Mouse (Mus musculus): ENCODE measurements around the gene Txnrd1. TPM values are rescaled to one million over a fixed set of nuclear protein-coding genes. Genes with fewer than 3 reads are reported as not detected.

The Txnrd1 gene
- polyA plus RNA-seq, 1 experiment from 2014 or later: 98.3 TPM

DNA sequence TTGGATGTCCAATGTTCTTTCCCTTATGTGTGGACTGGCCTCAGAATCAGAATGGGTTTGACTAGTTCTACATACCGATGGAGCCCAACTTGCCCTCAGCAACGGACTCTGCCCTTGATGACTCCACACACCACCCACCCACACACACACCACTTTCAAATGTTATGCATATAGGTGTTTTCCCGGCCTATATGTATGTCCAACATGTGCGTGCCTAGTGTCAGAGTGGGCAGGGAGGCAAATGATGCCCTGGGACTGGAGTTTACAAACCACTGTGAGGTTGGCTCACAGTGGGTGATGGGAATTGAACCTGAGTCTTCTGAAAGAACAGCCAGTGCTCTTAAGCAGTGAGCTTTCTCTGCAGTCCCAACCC, 36.6 kb upstream of the Txnrd1 start:
- H3K36me3 ChIP-seq (ENCODE audit: control insufficient read depth, insufficient read depth, low read length): no peaks in the 10 kb centered on the region
- no peak overlapping the region for H3K4me2 ChIP-seq (replicated peaks; ENCODE audit: low read depth, low read length)
- H3K4me1 ChIP-seq (ENCODE audit: control insufficient read depth, insufficient read depth, low read length): peaks cover 18% of the 10 kb centered on the region
- no peaks in the 10 kb centered on the region for H3K9me3 ChIP-seq (ENCODE audit: control insufficient read depth, low read depth, low read length)
- no peak for ATAC-seq (ENCODE audit: insufficient number of reproducible peaks, insufficient read depth, low FRiP score, low read depth)
- H3K9ac ChIP-seq (replicated peaks; ENCODE audit: low read depth, low read length): no peak overlapping the region
- no peak overlapping the region for H3K4me3 ChIP-seq (ENCODE audit: low read depth, low read length)
- no peaks in the 10 kb centered on the region for H3K27me3 ChIP-seq (ENCODE audit: control insufficient read depth, insufficient read depth, low read length)
- H3K27ac ChIP-seq (ENCODE audit: low read length): no peak overlapping the region
- 90% methylated on average over 4 of the region's 4 CpGs for WGBS

DNA sequence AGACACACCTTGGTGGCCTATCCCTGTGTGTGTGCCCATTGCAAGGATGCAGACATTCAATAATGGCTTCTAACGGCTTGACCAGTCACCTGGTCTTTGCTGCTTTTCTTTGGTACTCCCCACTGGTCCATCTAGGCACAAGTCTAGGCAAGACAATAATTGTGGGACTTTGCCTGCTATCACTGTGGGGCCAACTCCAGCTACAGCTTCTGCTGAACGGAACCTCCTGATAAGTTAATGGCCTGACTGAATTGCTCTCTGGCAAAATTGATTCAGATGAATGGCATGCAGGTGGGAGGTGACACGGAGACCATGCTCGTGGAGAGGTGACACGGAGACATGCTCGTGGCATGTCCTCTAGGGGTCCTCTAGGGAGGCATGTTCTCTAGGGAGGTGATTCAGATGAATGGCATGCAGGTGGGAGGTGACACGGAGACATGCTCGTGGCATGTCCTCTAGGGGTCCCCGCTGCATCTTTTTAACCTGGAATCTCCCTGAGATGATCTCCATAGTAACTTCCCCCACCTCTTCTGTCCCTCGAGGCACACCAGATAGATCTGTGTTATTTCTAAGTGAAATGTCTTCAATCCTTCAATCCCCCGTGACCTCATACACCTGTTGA, 35.3 kb upstream of the Txnrd1 start:
- no peak overlapping the region for H3K4me3 ChIP-seq (ENCODE audit: low read depth, low read length)
- no peak overlapping the region for H3K4me2 ChIP-seq (replicated peaks; ENCODE audit: low read depth, low read length)
- H3K4me1 ChIP-seq (ENCODE audit: control insufficient read depth, insufficient read depth, low read length): peaks cover 18% of the 10 kb centered on the region
- WGBS: 41% methylated on average over 11 of the region's 11 CpGs
- H3K27me3 ChIP-seq (ENCODE audit: control insufficient read depth, insufficient read depth, low read length): no peaks in the 10 kb centered on the region
- no peak overlapping the region for H3K9ac ChIP-seq (replicated peaks; ENCODE audit: low read depth, low read length)
- no peaks in the 10 kb centered on the region for H3K9me3 ChIP-seq (ENCODE audit: control insufficient read depth, low read depth, low read length)
- no peak for ATAC-seq (ENCODE audit: insufficient number of reproducible peaks, insufficient read depth, low FRiP score, low read depth)
- no peak overlapping the region for H3K27ac ChIP-seq (ENCODE audit: low read length)
- no peaks in the 10 kb centered on the region for H3K36me3 ChIP-seq (ENCODE audit: control insufficient read depth, insufficient read depth, low read length)

DNA sequence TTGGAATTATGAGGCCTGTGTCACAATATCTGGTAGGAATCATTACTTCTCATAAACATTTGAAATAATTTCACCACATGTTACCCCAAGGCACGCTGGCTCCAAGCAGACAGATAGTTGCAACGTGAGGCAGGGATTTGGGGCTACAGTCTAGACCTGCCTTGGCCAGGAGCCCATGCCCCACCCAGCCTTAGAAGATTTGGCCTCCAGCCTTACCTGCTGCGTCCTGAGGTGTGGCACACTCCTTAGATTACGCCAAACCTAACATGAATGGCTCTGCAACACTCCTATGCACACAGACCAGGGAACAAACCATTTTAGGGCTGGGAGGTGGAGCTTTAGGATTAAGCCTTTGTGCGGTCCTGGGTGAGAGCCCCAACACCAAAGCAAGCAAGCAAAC, 33.7 kb upstream of the Txnrd1 start:
- Histone ChIP-seq H3K9me3 (ENCODE audit: control insufficient read depth, low read depth, low read length) (no peaks in the 10 kb centered on the region), H3K27ac (ENCODE audit: low read length) (no peak overlapping the region), H3K4me2 (replicated peaks; ENCODE audit: low read depth, low read length) (no peak overlapping the region), H3K4me1 (ENCODE audit: control insufficient read depth, insufficient read depth, low read length) (peaks cover 17% of the 10 kb centered on the region), H3K4me3 (ENCODE audit: low read depth, low read length) (no peak overlapping the region), H3K27me3 (ENCODE audit: control insufficient read depth, insufficient read depth, low read length) (no peaks in the 10 kb centered on the region), H3K9ac (replicated peaks; ENCODE audit: low read depth, low read length) (no peak overlapping the region), H3K36me3 (ENCODE audit: control insufficient read depth, insufficient read depth, low read length) (no peaks in the 10 kb centered on the region)
- ATAC-seq (ENCODE audit: insufficient number of reproducible peaks, insufficient read depth, low FRiP score, low read depth): no peak
- WGBS: 73% methylated on average over 5 of the region's 5 CpGs

DNA sequence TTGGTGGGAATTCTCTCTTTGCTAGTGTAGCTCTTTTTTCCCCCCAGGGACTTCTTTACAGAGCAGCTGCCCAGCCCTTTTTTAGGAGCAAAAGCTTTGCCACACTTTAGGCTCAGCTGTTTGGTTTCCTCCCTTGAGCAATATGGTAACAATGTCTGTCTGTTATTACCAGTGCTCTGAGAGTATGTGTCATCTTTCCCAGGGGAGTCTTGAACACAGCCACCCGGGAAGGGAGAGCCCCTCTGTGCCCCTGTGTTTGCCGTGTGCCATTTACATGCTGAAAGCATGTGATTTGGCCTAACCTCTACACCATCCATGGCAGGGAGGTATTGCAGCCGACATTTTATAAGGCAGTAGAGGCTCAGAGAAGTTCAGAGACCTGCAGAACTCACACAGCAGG, 29.4 kb upstream of the Txnrd1 start:
- Histone ChIP-seq H3K4me1 (ENCODE audit: control insufficient read depth, insufficient read depth, low read length) (0 out of 2 replicates have a peak, but pooled peaks cover 2% of the 10 kb centered on the region), H3K36me3 (ENCODE audit: control insufficient read depth, insufficient read depth, low read length) (no peaks in the 10 kb centered on the region), H3K4me2 (replicated peaks; ENCODE audit: low read depth, low read length) (no peak overlapping the region), H3K9ac (replicated peaks; ENCODE audit: low read depth, low read length) (no peak overlapping the region), H3K4me3 (ENCODE audit: low read depth, low read length) (no peak overlapping the region), H3K27ac (ENCODE audit: low read length) (no peak overlapping the region), H3K9me3 (ENCODE audit: control insufficient read depth, low read depth, low read length) (no peaks in the 10 kb centered on the region), H3K27me3 (ENCODE audit: control insufficient read depth, insufficient read depth, low read length) (no peaks in the 10 kb centered on the region)
- no peak for ATAC-seq (ENCODE audit: insufficient number of reproducible peaks, insufficient read depth, low FRiP score, low read depth)
- WGBS: 73% methylated on average over 3 of the region's 3 CpGs

DNA sequence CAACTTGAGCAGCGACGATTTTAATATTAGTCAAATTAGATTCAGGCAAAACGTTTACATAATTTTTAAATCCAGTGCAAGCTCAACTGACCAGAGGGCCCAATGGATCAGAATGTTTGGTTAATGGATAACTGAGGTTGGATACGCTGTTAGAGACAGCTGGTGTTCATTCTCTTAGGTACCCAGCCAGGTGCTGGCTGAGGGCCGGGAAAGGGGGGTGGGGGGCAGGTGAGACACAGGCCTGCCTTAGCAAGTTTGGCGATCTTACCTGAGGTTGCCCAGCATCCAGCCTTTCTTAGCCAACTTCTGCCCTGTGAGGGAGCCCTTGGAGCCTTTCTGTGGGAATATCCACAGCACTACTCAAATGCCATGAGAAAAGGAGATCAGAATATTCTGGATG, 28.6 kb upstream of the Txnrd1 start:
- Histone ChIP-seq H3K27ac (ENCODE audit: low read length) (no peak overlapping the region), H3K9ac (replicated peaks; ENCODE audit: low read depth, low read length) (no peak overlapping the region), H3K4me2 (replicated peaks; ENCODE audit: low read depth, low read length) (no peak overlapping the region), H3K36me3 (ENCODE audit: control insufficient read depth, insufficient read depth, low read length) (no peaks in the 10 kb centered on the region), H3K27me3 (ENCODE audit: control insufficient read depth, insufficient read depth, low read length) (no peaks in the 10 kb centered on the region), H3K4me1 (ENCODE audit: control insufficient read depth, insufficient read depth, low read length) (0 out of 2 replicates have a peak, but pooled peaks cover 2% of the 10 kb centered on the region), H3K9me3 (ENCODE audit: control insufficient read depth, low read depth, low read length) (no peaks in the 10 kb centered on the region), H3K4me3 (ENCODE audit: low read depth, low read length) (no peak overlapping the region)
- WGBS: 60% methylated on average over 6 of the region's 6 CpGs
- peak; percentile 46; the same call in 1 of the 2 replicates for ATAC-seq (ENCODE audit: insufficient number of reproducible peaks, insufficient read depth, low FRiP score, low read depth)

DNA sequence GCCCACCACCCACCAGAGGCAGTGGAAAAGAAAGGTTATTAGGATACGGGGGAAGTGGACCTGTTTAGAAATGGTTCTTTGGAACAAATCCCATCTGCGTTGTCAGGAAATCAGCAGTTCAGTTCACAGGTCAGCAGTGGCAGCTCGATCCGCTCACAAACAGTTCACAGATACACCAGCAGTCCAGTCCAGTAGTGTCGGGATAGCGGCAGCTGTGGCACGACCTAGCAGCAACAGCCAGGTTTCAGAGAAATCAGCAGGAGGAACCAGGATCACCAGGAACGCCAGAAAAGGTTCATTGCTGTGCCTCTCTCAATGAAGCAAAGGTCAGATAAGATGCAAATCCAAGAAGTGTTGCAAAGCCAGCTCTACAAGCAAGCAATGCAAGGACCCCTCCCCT, 27.3 kb upstream of the Txnrd1 start:
- H3K9me3 ChIP-seq (ENCODE audit: control insufficient read depth, low read depth, low read length): no peaks in the 10 kb centered on the region
- no peak for ATAC-seq (ENCODE audit: insufficient number of reproducible peaks, insufficient read depth, low FRiP score, low read depth)
- H3K4me3 ChIP-seq (ENCODE audit: low read depth, low read length): no peak overlapping the region
- H3K27ac ChIP-seq (ENCODE audit: low read length): no peak overlapping the region
- H3K4me1 ChIP-seq (ENCODE audit: control insufficient read depth, insufficient read depth, low read length): 0 out of 2 replicates have a peak, but pooled peaks cover 2% of the 10 kb centered on the region
- no peaks in the 10 kb centered on the region for H3K36me3 ChIP-seq (ENCODE audit: control insufficient read depth, insufficient read depth, low read length)
- WGBS: 58% methylated on average over 8 of the region's 8 CpGs
- H3K9ac ChIP-seq (replicated peaks; ENCODE audit: low read depth, low read length): no peak overlapping the region
- H3K4me2 ChIP-seq (replicated peaks; ENCODE audit: low read depth, low read length): no peak overlapping the region
- H3K27me3 ChIP-seq (ENCODE audit: control insufficient read depth, insufficient read depth, low read length): no peaks in the 10 kb centered on the region

DNA sequence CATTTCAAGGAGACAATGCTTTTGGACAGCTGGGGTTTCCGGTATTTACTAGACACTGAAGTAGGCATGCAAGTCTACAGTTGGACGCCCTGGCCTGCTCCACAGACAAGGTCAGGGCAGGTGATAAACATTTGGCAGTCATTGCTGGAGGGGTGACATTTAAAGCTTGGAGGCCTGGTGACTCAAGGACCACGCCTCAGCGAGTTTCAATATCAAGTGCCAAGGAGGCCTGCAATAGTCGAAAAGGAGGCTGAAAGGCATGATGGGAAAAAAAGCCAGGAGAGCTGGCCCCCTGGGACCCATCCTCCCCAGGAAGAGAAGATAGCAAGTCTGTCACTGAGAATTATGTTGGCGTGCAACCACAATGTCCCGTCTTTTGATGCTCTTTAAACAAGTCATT, 26.5 kb upstream of the Txnrd1 start:
- H3K4me1 ChIP-seq (ENCODE audit: control insufficient read depth, insufficient read depth, low read length): 0 out of 2 replicates have a peak, but pooled peaks cover 2% of the 10 kb centered on the region
- no peak overlapping the region for H3K4me2 ChIP-seq (replicated peaks; ENCODE audit: low read depth, low read length)
- no peak for ATAC-seq (ENCODE audit: insufficient number of reproducible peaks, insufficient read depth, low FRiP score, low read depth)
- H3K9me3 ChIP-seq (ENCODE audit: control insufficient read depth, low read depth, low read length): no peaks in the 10 kb centered on the region
- no peak overlapping the region for H3K27ac ChIP-seq (ENCODE audit: low read length)
- H3K36me3 ChIP-seq (ENCODE audit: control insufficient read depth, insufficient read depth, low read length): no peaks in the 10 kb centered on the region
- H3K4me3 ChIP-seq (ENCODE audit: low read depth, low read length): no peak overlapping the region
- H3K9ac ChIP-seq (replicated peaks; ENCODE audit: low read depth, low read length): no peak overlapping the region
- H3K27me3 ChIP-seq (ENCODE audit: control insufficient read depth, insufficient read depth, low read length): no peaks in the 10 kb centered on the region
- 68% methylated on average over 7 of the region's 7 CpGs for WGBS

DNA sequence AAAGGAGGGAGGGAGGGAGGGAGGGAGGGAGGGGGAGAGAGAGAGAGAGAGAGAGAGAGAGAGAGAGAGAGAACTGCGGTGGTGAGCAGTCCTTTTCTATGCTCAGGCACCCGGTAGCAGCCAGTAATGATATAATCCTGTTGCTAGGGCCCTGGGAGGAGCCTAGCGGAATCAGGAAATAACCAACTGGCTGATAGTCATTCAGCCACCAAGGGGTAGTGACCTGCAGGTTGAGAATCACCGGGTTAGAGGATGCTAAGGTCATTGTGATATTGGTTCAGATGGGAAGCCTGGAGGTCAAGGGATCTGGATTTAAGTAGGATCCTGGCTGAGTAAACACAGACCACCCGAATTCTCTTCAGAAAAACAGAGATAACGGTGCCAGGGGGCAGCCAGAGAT, 25.6 kb upstream of the Txnrd1 start:
- Histone ChIP-seq H3K27ac (ENCODE audit: low read length) (no peak overlapping the region), H3K9me3 (ENCODE audit: control insufficient read depth, low read depth, low read length) (no peaks in the 10 kb centered on the region), H3K4me1 (ENCODE audit: control insufficient read depth, insufficient read depth, low read length) (0 out of 2 replicates have a peak, but pooled peaks cover 2% of the 10 kb centered on the region), H3K4me3 (ENCODE audit: low read depth, low read length) (no peak overlapping the region), H3K4me2 (replicated peaks; ENCODE audit: low read depth, low read length) (no peak overlapping the region), H3K36me3 (ENCODE audit: control insufficient read depth, insufficient read depth, low read length) (no peaks in the 10 kb centered on the region), H3K27me3 (ENCODE audit: control insufficient read depth, insufficient read depth, low read length) (no peaks in the 10 kb centered on the region), H3K9ac (replicated peaks; ENCODE audit: low read depth, low read length) (no peak overlapping the region)
- 38% methylated on average over 6 of the region's 6 CpGs for WGBS
- ATAC-seq (ENCODE audit: insufficient number of reproducible peaks, insufficient read depth, low FRiP score, low read depth): no peak

DNA sequence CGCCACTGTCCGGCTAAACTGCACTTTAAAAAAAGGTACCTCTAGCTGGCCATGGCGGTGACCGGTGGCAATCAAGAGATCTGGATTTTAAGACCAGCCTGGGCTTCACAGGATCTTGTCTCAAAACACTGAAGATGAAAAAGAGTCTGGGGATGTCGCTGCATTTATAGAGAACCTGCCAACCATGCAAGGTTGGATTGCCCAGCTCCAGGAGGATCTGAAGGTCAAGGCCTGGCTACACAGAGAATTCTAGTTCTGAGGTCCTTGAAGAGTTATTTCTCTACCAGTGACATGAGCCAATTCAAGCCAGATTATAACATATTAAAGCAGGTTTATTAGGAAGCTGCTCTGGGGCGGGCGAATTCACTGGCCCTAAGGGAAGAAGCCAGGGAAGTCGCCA, 24.9 kb upstream of the Txnrd1 start:
- no peak for ATAC-seq (ENCODE audit: insufficient number of reproducible peaks, insufficient read depth, low FRiP score, low read depth)
- H3K36me3 ChIP-seq (ENCODE audit: control insufficient read depth, insufficient read depth, low read length): no peaks in the 10 kb centered on the region
- no peaks in the 10 kb centered on the region for H3K27me3 ChIP-seq (ENCODE audit: control insufficient read depth, insufficient read depth, low read length)
- 84% methylated on average over 8 of the region's 8 CpGs for WGBS
- H3K27ac ChIP-seq (ENCODE audit: low read length): no peak overlapping the region
- H3K4me1 ChIP-seq (ENCODE audit: control insufficient read depth, insufficient read depth, low read length): 0 out of 2 replicates have a peak, but pooled peaks cover 3% of the 10 kb centered on the region
- no peaks in the 10 kb centered on the region for H3K9me3 ChIP-seq (ENCODE audit: control insufficient read depth, low read depth, low read length)
- no peak overlapping the region for H3K4me2 ChIP-seq (replicated peaks; ENCODE audit: low read depth, low read length)
- no peak overlapping the region for H3K9ac ChIP-seq (replicated peaks; ENCODE audit: low read depth, low read length)
- no peak overlapping the region for H3K4me3 ChIP-seq (ENCODE audit: low read depth, low read length)

All from stomach, embryonic 14.5 days (tissue).